Mouse (Mus musculus): Measurements from ENCODE around the gene Med13l.

The Med13l gene

GRCm38 (mm10) chr5:118782139-118782538 lies 221.7 kb downstream of the Med13l start:
- no peak for DNase-seq (ENCODE audit: low spot score in 2 of 2)

- DNase-seq (ENCODE audit: low spot score in 2 of 2), result no peak
Measured at GRCm38 (mm10) chr5:118789226-118789625, 228.7 kb downstream of the Med13l start.

- no peak for DNase-seq (ENCODE audit: low spot score in 2 of 2)
Measured at GRCm38 (mm10) chr5:118789776-118790175, 229.3 kb downstream of the Med13l start.

- DNase-seq (ENCODE audit: low spot score in 2 of 2), result no peak
Measured at GRCm38 (mm10) chr5:118797811-118798210, 237.3 kb downstream of the Med13l start.

GRCm38 (mm10) chr5:118801592-118801991 lies 241.1 kb downstream of the Med13l start:
- no peak for DNase-seq (ENCODE audit: low spot score in 2 of 2)

- DNase-seq (ENCODE audit: low spot score in 2 of 2), result no peak
Measured at GRCm38 (mm10) chr5:118802036-118802435, 241.6 kb downstream of the Med13l start.

GRCm38 (mm10) chr5:118808946-118809345 lies 248.5 kb downstream of the Med13l start:
- DNase-seq (ENCODE audit: low spot score in 2 of 2), result no peak

- no peak for DNase-seq (ENCODE audit: low spot score in 2 of 2)
Measured at GRCm38 (mm10) chr5:118809588-118809987, 249.1 kb downstream of the Med13l start.

GRCm38 (mm10) chr5:118811690-118812089 lies 251.2 kb downstream of the Med13l start:
- DNase-seq (ENCODE audit: low spot score in 2 of 2), result no peak

GRCm38 (mm10) chr5:118812421-118812820 lies 251.9 kb downstream of the Med13l start:
- DNase-seq (ENCODE audit: low spot score in 2 of 2), result no peak

GRCm38 (mm10) chr5:118812947-118813401 lies 252.5 kb downstream of the Med13l start:
- DNase-seq (ENCODE audit: low spot score in 2 of 2), result no peak

GRCm38 (mm10) chr5:118814052-118814451 lies 253.6 kb downstream of the Med13l start:
- DNase-seq (ENCODE audit: low spot score in 2 of 2), result no peak
